Mouse (Mus musculus): ENCODE results near the gene Gata2. TPM values are rescaled to one million over a fixed set of nuclear protein-coding genes. Genes with fewer than 3 reads are reported as not detected.
A peak's percentile ranks its signal among the peaks of the same experiment; 100 is the strongest.
"Not testable (repeated sequence)": the region's sequence is repeated elsewhere in the genome, so short reads cannot be mapped to it uniquely, and the experiment has no call there.

Gene Gata2
- total RNA-seq (2022): 10 to 100 TPM; 13.5 to 20.0 (median 17.4) TPM

- no peak for DNase-seq (ENCODE audit: low spot score)
These were observed at the start of gene Gata2 for GRCm38 (mm10) chr6:88193433-88194052. Gene Gata2, plus strand, starts transcription at chr6:88193891.

GRCm38 (mm10) chr6:88145793-88146192 lies 47.9 kb upstream of the Gata2 start:
- DNase-seq (ENCODE audit: low spot score): no peak

- DNase-seq (ENCODE audit: low spot score): no peak
These were observed 47.1 kb upstream of the Gata2 start for GRCm38 (mm10) chr6:88146576-88146975.

GRCm38 (mm10) chr6:88147411-88148003 lies 46.2 kb upstream of the Gata2 start:
- peak; percentile 69 for DNase-seq (ENCODE audit: low spot score)

GRCm38 (mm10) chr6:88151335-88151734 lies 42.4 kb upstream of the Gata2 start:
- DNase-seq (ENCODE audit: low spot score): no peak

- DNase-seq (ENCODE audit: low spot score): peak; percentile 65
These were observed 41.5 kb upstream of the Gata2 start for GRCm38 (mm10) chr6:88152127-88152705.

- DNase-seq (ENCODE audit: low spot score): no peak
These were observed 40.7 kb upstream of the Gata2 start for GRCm38 (mm10) chr6:88152979-88153378.

- DNase-seq (ENCODE audit: low spot score): not testable (repeated sequence)
These were observed 38.1 kb upstream of the Gata2 start for GRCm38 (mm10) chr6:88155614-88156013.

GRCm38 (mm10) chr6:88158790-88159189 lies 34.9 kb upstream of the Gata2 start:
- no peak for DNase-seq (ENCODE audit: low spot score)

GRCm38 (mm10) chr6:88166054-88166453 lies 27.6 kb upstream of the Gata2 start:
- DNase-seq (ENCODE audit: low spot score): no peak

- no peak for DNase-seq (ENCODE audit: low spot score)
These were observed 19.5 kb upstream of the Gata2 start for GRCm38 (mm10) chr6:88174191-88174590.

- no peak for DNase-seq (ENCODE audit: low spot score)
These were observed 19.0 kb upstream of the Gata2 start for GRCm38 (mm10) chr6:88174676-88175075.

GRCm38 (mm10) chr6:88184671-88185070 lies 9.0 kb upstream of the Gata2 start:
- DNase-seq (ENCODE audit: low spot score): no peak

- DNase-seq (ENCODE audit: low spot score): no peak
These were observed 5.5 kb upstream of the Gata2 start for GRCm38 (mm10) chr6:88188148-88188547.

- DNase-seq (ENCODE audit: low spot score): peak; percentile 61
These were observed 4.2 kb upstream of the Gata2 start for GRCm38 (mm10) chr6:88189312-88190042.

- no peak for DNase-seq (ENCODE audit: low spot score)
These were observed 3.7 kb upstream of the Gata2 start for GRCm38 (mm10) chr6:88190043-88190309.

- DNase-seq (ENCODE audit: low spot score): no peak
These were observed 3.2 kb upstream of the Gata2 start for GRCm38 (mm10) chr6:88190310-88191023.

GRCm38 (mm10) chr6:88191024-88191365 lies 2.7 kb upstream of the Gata2 start:
- DNase-seq (ENCODE audit: low spot score): no peak

GRCm38 (mm10) chr6:88191411-88192070 lies 2.1 kb upstream of the Gata2 start:
- DNase-seq (ENCODE audit: low spot score): no peak

- no peak for DNase-seq (ENCODE audit: low spot score)
These were observed 935 bp upstream of the Gata2 start for GRCm38 (mm10) chr6:88192756-88193155.

GRCm38 (mm10) chr6:88194053-88194977 lies 624 bp downstream of the Gata2 start:
- DNase-seq (ENCODE audit: low spot score): no peak
